Mouse (Mus musculus) limb, embryonic 10.5 days (tissue): Measurements from ENCODE around the gene Kif18b. TPM values are rescaled to one million over a fixed set of nuclear protein-coding genes. Genes with fewer than 3 reads are reported as not detected.

Source experiments
- polyA plus RNA-seq: library from polyadenylated mRNA; unstranded; fragments of >200 nt; fragmentation: Nextera tagmentation; extraction: Ambion mirVana; gene quantifications from 2 replicates; pipeline ENCODE4 v1.2.1, GENCODE M21; 2016

The Kif18b gene
- polyA plus RNA-seq, 1 experiment from 2014 or later = 18.4 TPM

Other genes with a start within 250 kb of the Kif18b start
- 55.4 and 57.1 TPM in 2 replicates for gene Ccdc43, start 227.3 kb downstream of the Kif18b start, polyA plus RNA-seq
- 14.2 and 25.1 TPM in 2 replicates for gene Adam11, start 163.7 kb downstream of the Kif18b start, polyA plus RNA-seq
- 95.0 and 98.8 TPM in 2 replicates for gene Gjc1, start 105.4 kb downstream of the Kif18b start, polyA plus RNA-seq
- not detected in 2 replicates for gene Higd1b, start 89.3 kb downstream of the Kif18b start, polyA plus RNA-seq
- gene Eftud2, start 44.1 kb downstream of the Kif18b start, polyA plus RNA-seq = 360 and 374 TPM in 2 replicates
- 1.3 and 1.5 TPM in 2 replicates for gene Ccdc103, start 43.9 kb downstream of the Kif18b start, polyA plus RNA-seq
- gene Fam187a, start 40.0 kb downstream of the Kif18b start, polyA plus RNA-seq = not detected in 2 replicates
- gene Gfap, start 24.2 kb downstream of the Kif18b start, polyA plus RNA-seq = 0.16 TPM in 1 of 2 replicates, not detected in the other
- 0.20 and 0.40 TPM in 2 replicates for gene C1ql1, start 21.6 kb upstream of the Kif18b start, polyA plus RNA-seq
- gene Nmt1, start 103.1 kb upstream of the Kif18b start, polyA plus RNA-seq = 60.5 and 63.1 TPM in 2 replicates
- gene Dcakd, start 103.2 kb upstream of the Kif18b start, polyA plus RNA-seq = 260 and 269 TPM in 2 replicates
- gene Plcd3, start 176.5 kb upstream of the Kif18b start, polyA plus RNA-seq = 1.5 and 1.8 TPM in 2 replicates
- 4.0 and 5.1 TPM in 2 replicates for gene Acbd4, start 176.6 kb upstream of the Kif18b start, polyA plus RNA-seq
- gene Hexim1, start 191.1 kb upstream of the Kif18b start, polyA plus RNA-seq = 1.8 and 2.4 TPM in 2 replicates
- 10.1 and 12.3 TPM in 2 replicates for gene Hexim2, start 207.3 kb upstream of the Kif18b start, polyA plus RNA-seq
- 0.49 and 0.73 TPM in 2 replicates for gene Fmnl1, start 246.0 kb upstream of the Kif18b start, polyA plus RNA-seq